Mouse (Mus musculus): ENCODE data around the gene Gm20388.

- TF ChIP-seq TAL1 (IDR thresholded peaks at IDR 0.05; ENCODE audit: low read length) (no peak), GATA1 (IDR thresholded peaks at IDR 0.05; ENCODE audit: low read length) (no peak)
Measured at GRCm38 (mm10) chr8:123892586-123893155, 3982.0 kb downstream of the Gm20388 start.

All from erythroblast, embryonic 14.5 days (primary cell).